Mouse (Mus musculus) MEL (cell line): Measurements from ENCODE around the gene Washc2. TPM values are rescaled to one million over a fixed set of nuclear protein-coding genes. Genes with fewer than 3 reads are reported as not detected.

Experiments
- DNase-seq: peaks from one replicate; pipeline ENCODE4 v3.0.0; 2011; ENCODE audit warnings: low read depth, low spot score
- H3K27ac ChIP-seq: 2 replicates; pipeline ENCODE4 v1.5.1; 2012; ENCODE audit warnings: low read depth, mild to moderate bottlenecking, control low read depth, low read length, moderate library complexity; ENCODE audit not compliant: control insufficient read depth
- H3K27me3 ChIP-seq, 2 experiments: fragments of 150-350 bp in 1 of 2; sonication (generic) in 1 of 2; 2 replicates each; pipeline ENCODE4 v1.6.1; 2012; ENCODE audit warnings: low read length in 2 of 2, mild to moderate bottlenecking in 2 of 2, improper control_type of control experiment in 1 of 2, moderate library complexity in 1 of 2; ENCODE audit not compliant: insufficient read depth in 2 of 2, control insufficient read depth in 1 of 2
- H3K36me3 ChIP-seq, 2 experiments: 2 replicates each; pipeline ENCODE4 v1.6.1; 2012 to 2014; ENCODE audit warnings: low read length in 2 of 2, improper control_type of control experiment in 1 of 2, inconsistent platforms in 1 of 2, mild to moderate bottlenecking in 1 of 2; ENCODE audit not compliant: insufficient read depth in 2 of 2, control insufficient read depth in 1 of 2
- H3K4me1 ChIP-seq, 2 experiments: fragments of 150-350 bp in 1 of 2; sonication (generic) in 1 of 2; 2 replicates each; pipeline ENCODE4 v1.6.1; 2012; ENCODE audit warnings: low read length in 2 of 2, improper control_type of control experiment in 1 of 2, mild to moderate bottlenecking in 1 of 2; ENCODE audit not compliant: insufficient read depth in 2 of 2, control insufficient read depth in 1 of 2
- H3K4me3 ChIP-seq, 2 experiments: fragments of 150-350 bp in 1 of 2; sonication (generic) in 1 of 2; 2 replicates each; pipeline ENCODE4 v1.5.1; 2012; ENCODE audit warnings: low read depth in 2 of 2, low read length in 2 of 2, mild to moderate bottlenecking in 2 of 2, moderate library complexity in 2 of 2, control low read depth in 1 of 2, improper control_type of control experiment in 1 of 2; ENCODE audit not compliant: control insufficient read depth in 1 of 2, insufficient read depth in 1 of 2
- H3K79me2 ChIP-seq: 2 replicates; pipeline ENCODE4 v1.6.1; 2012; ENCODE audit warnings: mild to moderate bottlenecking, low read length, moderate library complexity; ENCODE audit not compliant: control insufficient read depth, poor library complexity, insufficient read depth
- H3K9ac ChIP-seq: 2 replicates; pipeline ENCODE4 v1.6.1; 2012; ENCODE audit warnings: low read depth, mild to moderate bottlenecking, control low read depth, low read length, moderate library complexity; ENCODE audit not compliant: control insufficient read depth, poor library complexity, severe bottlenecking
- H3K9me3 ChIP-seq: fragments of 150-350 bp; sonication (generic); replicated peaks from 2 replicates; pipeline ENCODE4 v1.6.1; 2012; ENCODE audit warnings: mild to moderate bottlenecking, low read length, improper control_type of control experiment, moderate library complexity; ENCODE audit not compliant: insufficient read depth
- CHD1 ChIP-seq: IDR thresholded peaks from 2 replicates; pipeline ENCODE4 v1.6.1; 2012; ENCODE audit warnings: low read depth, mild to moderate bottlenecking, inconsistent platforms, low read length, improper control_type of control experiment
- E2F4 ChIP-seq: IDR thresholded peaks from 2 replicates; pipeline ENCODE4 v1.6.1; 2011; ENCODE audit warnings: low read depth, low read length, improper control_type of control experiment, borderline replicate concordance
- EP300 ChIP-seq, 2 experiments: IDR thresholded peaks; 2 replicates each; pipeline ENCODE4 v1.6.1; 2011; ENCODE audit warnings: improper control_type of control experiment in 2 of 2, low read length in 2 of 2, low read depth in 1 of 2, mild to moderate bottlenecking in 1 of 2
- ETS1 ChIP-seq: IDR thresholded peaks from 2 replicates; pipeline ENCODE4 v1.6.1; 2012; ENCODE audit warnings: low read depth, mild to moderate bottlenecking, inconsistent platforms, low read length, improper control_type of control experiment, moderate library complexity
- GABPA ChIP-seq: IDR thresholded peaks from 2 replicates; pipeline ENCODE4 v1.6.1; 2012; ENCODE audit warnings: low read depth, mild to moderate bottlenecking, inconsistent platforms, low read length, improper control_type of control experiment, moderate library complexity
- GATA1 ChIP-seq: IDR thresholded peaks from 2 replicates; pipeline ENCODE4 v1.6.1; 2011; ENCODE audit warnings: low read depth, low read length, improper control_type of control experiment
- MAFK ChIP-seq: IDR thresholded peaks from 2 replicates; pipeline ENCODE4 v1.6.1; 2011; ENCODE audit warnings: low read depth, mild to moderate bottlenecking, low read length, improper control_type of control experiment, borderline replicate concordance
- MAX ChIP-seq: IDR thresholded peaks from 2 replicates; pipeline ENCODE4 v1.6.1; 2011; ENCODE audit warnings: low read length, improper control_type of control experiment
- MAZ ChIP-seq: IDR thresholded peaks from 2 replicates; pipeline ENCODE4 v1.6.1; 2012; ENCODE audit warnings: low read depth, mild to moderate bottlenecking, inconsistent platforms, low read length, improper control_type of control experiment
- NELFE ChIP-seq: IDR thresholded peaks from 2 replicates; pipeline ENCODE4 v1.6.1; 2011; ENCODE audit warnings: low read depth, low read length, improper control_type of control experiment
- NRF1 ChIP-seq: IDR thresholded peaks from 2 replicates; pipeline ENCODE4 v1.6.1; 2014; ENCODE audit warnings: low read depth, mild to moderate bottlenecking, inconsistent platforms, low read length, improper control_type of control experiment, moderate library complexity; ENCODE audit not compliant: poor library complexity, insufficient read depth, severe bottlenecking
- POLR2AphosphoS5 ChIP-seq: IDR thresholded peaks from 2 replicates; pipeline ENCODE4 v1.6.1; 2012; ENCODE audit warnings: low read depth, borderline replicate concordance, mild to moderate bottlenecking, inconsistent platforms, low read length, moderate library complexity, mixed read lengths
- RCOR1 ChIP-seq: IDR thresholded peaks from 2 replicates; pipeline ENCODE4 v1.6.1; 2012; ENCODE audit warnings: low read depth, mild to moderate bottlenecking, inconsistent platforms, low read length, improper control_type of control experiment
- TAL1 ChIP-seq: IDR thresholded peaks from 2 replicates; pipeline ENCODE4 v1.6.1; 2012; ENCODE audit warnings: mild to moderate bottlenecking, inconsistent platforms, low read length, moderate library complexity, mixed read lengths
- TBP ChIP-seq: IDR thresholded peaks from 2 replicates; pipeline ENCODE4 v1.8.0; 2011; ENCODE audit warnings: low read depth, low read length, improper control_type of control experiment
- TCF12 ChIP-seq: IDR thresholded peaks from 2 replicates; pipeline ENCODE4 v1.6.1; 2014; ENCODE audit warnings: low read depth, mild to moderate bottlenecking, inconsistent platforms, low read length, improper control_type of control experiment, moderate library complexity
- ZC3H11A ChIP-seq: IDR thresholded peaks from 2 replicates; pipeline ENCODE4 v1.6.1; 2012; ENCODE audit warnings: low read depth, mild to moderate bottlenecking, inconsistent platforms, low read length, improper control_type of control experiment
- ZKSCAN1 ChIP-seq: IDR thresholded peaks from 2 replicates; pipeline ENCODE4 v1.6.1; 2012; ENCODE audit warnings: low read depth, mild to moderate bottlenecking, inconsistent platforms, low read length, improper control_type of control experiment, moderate library complexity
- polyA plus RNA-seq, 2 experiments: library from polyadenylated mRNA; stranded (reverse) in 1 of 2; unstranded in 1 of 2; fragments of >175 nt in 1 of 2; fragments of >200 nt in 1 of 2; gene quantifications; 2 replicates each; pipeline versions ENCODE4 v1.2.1 to v1.2.4; 2012; ENCODE audit warnings: low replicate concordance in 2 of 2, low read depth in 1 of 2; ENCODE audit not compliant: insufficient read length in 2 of 2, insufficient read depth in 1 of 2, missing spikeins in 1 of 2
- total RNA-seq: library from RNA; depleted of rRNA; stranded (reverse); fragments of 300-350 nt; gene quantifications from 2 replicates; pipeline ENCODE4 v1.2.3, GENCODE M21; 2012

Gene Washc2
- total and polyA plus RNA-seq, 3 experiments = 25.3 to 38.3 TPM; not detected in 1

DNA sequence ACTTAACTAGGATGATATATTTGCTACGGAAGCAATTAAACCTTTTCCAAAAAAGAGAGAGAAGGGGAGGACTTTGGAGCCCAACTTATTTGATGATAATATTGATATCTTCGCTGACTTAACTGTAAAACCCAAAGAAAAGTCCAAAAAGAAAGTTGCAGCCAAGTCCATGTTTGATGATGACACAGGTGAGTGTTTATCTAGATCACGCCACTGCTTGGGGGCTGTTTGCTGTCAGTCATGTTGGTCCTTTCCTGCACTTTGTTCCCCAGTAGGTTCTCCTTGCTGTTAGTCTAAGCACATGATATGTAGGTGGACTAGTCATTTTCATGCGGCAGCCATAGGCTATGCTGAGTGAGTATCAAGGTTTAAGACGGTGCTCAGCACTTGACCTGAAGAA is 52.6 kb downstream of the Washc2 start:
- Histone ChIP-seq H3K27me3 (no peaks in the 10 kb centered on the region), H3K9ac (no peak overlapping the region), H3K36me3 (peaks cover 0 to 14% of the 10 kb centered on the region in 2 experiments; a peak in 2 of 4 replicates), H3K27ac (no peak overlapping the region), H3K79me2 (peaks cover 4% of the 10 kb centered on the region), H3K4me3 (no peak overlapping the region), H3K4me1 (peaks cover 0 to 10% of the 10 kb centered on the region in 2 experiments; a peak in 3 of 4 replicates), H3K9me3 (no peaks in the 10 kb centered on the region)
- TF ChIP-seq RCOR1 (no peak), POLR2AphosphoS5 (no peak), GATA1 (no peak), MAZ (no peak), TBP (no peak), EP300 (IDR thresholded peaks at IDR 0.05; ENCODE audit: low read depth in 1 of 2, low read length in 2 of 2) (no peak), NRF1 (no peak), ZKSCAN1 (no peak), GABPA (no peak), E2F4 (no peak), MAX (no peak), NELFE (no peak), MAFK (no peak), CHD1 (no peak), ZC3H11A (no peak), TAL1 (no peak), ETS1 (no peak)
- no peak for DNase-seq

DNA sequence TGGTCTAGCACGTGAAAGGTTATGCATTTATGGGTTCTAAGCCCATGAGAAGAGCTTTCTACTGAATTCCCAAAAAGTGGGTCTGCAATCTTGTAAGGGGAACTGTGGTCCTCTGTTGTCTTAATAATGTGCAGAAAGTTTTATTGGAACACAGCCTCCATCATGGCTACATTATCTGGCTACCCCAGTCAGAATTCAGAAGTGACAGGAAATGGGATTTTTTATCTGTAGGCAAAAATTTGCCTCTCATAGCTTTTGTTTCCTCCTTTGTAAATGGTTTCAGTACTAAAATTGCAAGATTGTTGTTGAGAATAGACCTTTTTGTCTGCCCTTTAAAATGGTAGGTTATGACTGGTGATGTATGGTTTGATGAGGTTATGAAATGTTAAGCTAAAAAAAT is 55.0 kb downstream of the Washc2 start:
- Histone ChIP-seq H3K27me3 (no peaks in the 10 kb centered on the region), H3K9ac (no peak overlapping the region), H3K9me3 (no peaks in the 10 kb centered on the region), H3K4me3 (no peak overlapping the region), H3K27ac (peak overlapping the region; percentile 82), H3K79me2 (peaks cover 4% of the 10 kb centered on the region), H3K36me3 (peaks cover 0 to 19% of the 10 kb centered on the region in 2 experiments; a peak in 2 of 4 replicates), H3K4me1 (peaks cover 0 to 15% of the 10 kb centered on the region in 2 experiments; a peak in 3 of 4 replicates)
- peak; percentile 61; the same call in 1 of the 2 replicates for TF ChIP-seq GATA1
- TF ChIP-seq ZKSCAN1 = no peak
- TF ChIP-seq ZC3H11A = no peak
- peak; percentile 35 for TF ChIP-seq TAL1
- TF ChIP-seq EP300 (IDR thresholded peaks at IDR 0.05; ENCODE audit: low read depth in 1 of 2, low read length in 2 of 2) = peak; percentile 49 to 53; a peak in 2 of 4 replicates
- peak; percentile 42; the same call in 1 of the 2 replicates for TF ChIP-seq TCF12
- peak; percentile 50 for DNase-seq
